ENCODE assay signal across 22 mouse cellular contexts in genomic region chr7:40916761-40917160, GRCm38 (mm10). TPM values are rescaled to one million over a fixed set of nuclear protein-coding genes. Genes with fewer than 3 reads are reported as not detected.
A peak's percentile ranks its signal among the peaks of the same experiment; 100 is the strongest.
DNase-seq lines count a peak whose midpoint lies in the region; ATAC-seq lines count a peak whose summit lies in the region.
"Had no signal": no experiment of that assay in that cellular context is flagged by ENCODE, and none has a peak within 500 bp of the region (broad histone marks: within the 10 kb centered on the region; RNA-seq: fewer than 3 reads in every experiment).

No protein-coding gene starts in this region.

- DNase-seq in frontal cortex, postnatal 36 days (ENCODE audit: low spot score in 2 of 2), result peak; percentile 44 to 48
- no peak for DNase-seq in frontal cortex, postnatal 10 days (ENCODE audit: low spot score in 2 of 2)
- peak; percentile 36 to 52 for DNase-seq in left cerebral cortex, adult 18-20 months (ENCODE audit: low spot score in 2 of 2)
- DNase-seq in left cerebral cortex, adult 9 months (ENCODE audit: low spot score in 2 of 2), result no peak
- peak; percentile 45 to 47 for DNase-seq in right cerebral cortex, adult 2 months (ENCODE audit: low spot score in 2 of 2)
- DNase-seq in right cerebral cortex, postnatal 14 days, result no peak
- DNase-seq in telencephalon, adult 2 months (ENCODE audit: low read depth, low spot score), result peak; percentile 50
- DNase-seq: adrenal gland, adult 2 months; adrenal gland, postnatal 25 days; cerebellum, adult 11 months; cerebellum, adult 8-10 months; cerebellum, postnatal 14 days; embryo, embryonic 11 days; gastrocnemius, adult 2 months; gastrocnemius, postnatal 25 days; heart, adult 18-20 months; heart, postnatal 14 days had no signal

- no peak for ATAC-seq in granulocyte monocyte progenitor cell, adult 5-6 weeks (replicated peaks; ENCODE audit: poor library complexity, severe bottlenecking)
- ATAC-seq: forebrain, embryonic 15.5 days; intestine, embryonic 16.5 days had no signal

RNA-seq across cellular contexts. Expression of gene Vstm2b, which starts 18.6 kb away (rescaled TPM):
- total RNA-seq in left cerebral cortex, adult 18-20 months (2021), result 10 to 100 TPM; 54.8 to 59.9 TPM
- total RNA-seq in granulocyte monocyte progenitor cell, adult 5-6 weeks (2014; fragmentation: Nextera tagmentation), result not detected in 2 replicates
- not detected in 2 replicates for total RNA-seq in granulocyte monocyte progenitor cell, adult 5-6 weeks (2017)
- total RNA-seq: CH12.LX; common myeloid progenitor, adult 5-6 weeks had no signal

Comparison
In these comparisons a context has a peak if more than half of its experiments do, and no peak if none do; other contexts are left out.
1. DNase-seq: peak in frontal cortex, postnatal 36 days (2 of 2), left cerebral cortex, adult 18-20 months (2 of 2), right cerebral cortex, adult 2 months (2 of 2) and telencephalon, adult 2 months (single experiment); none in frontal cortex, postnatal 10 days (0 of 2), left cerebral cortex, adult 9 months (0 of 2) and right cerebral cortex, postnatal 14 days (single experiment).
2. RNA of gene Vstm2b, which starts 18.6 kb away (total RNA-seq): 54.8 to 59.9 TPM in left cerebral cortex, adult 18-20 months; not detected in granulocyte monocyte progenitor cell, adult 5-6 weeks; every median in the first group is over 10 times any median in the second.